Mouse (Mus musculus): Measurements from ENCODE around the gene Kcnj5.

Gene Kcnj5

DNA sequence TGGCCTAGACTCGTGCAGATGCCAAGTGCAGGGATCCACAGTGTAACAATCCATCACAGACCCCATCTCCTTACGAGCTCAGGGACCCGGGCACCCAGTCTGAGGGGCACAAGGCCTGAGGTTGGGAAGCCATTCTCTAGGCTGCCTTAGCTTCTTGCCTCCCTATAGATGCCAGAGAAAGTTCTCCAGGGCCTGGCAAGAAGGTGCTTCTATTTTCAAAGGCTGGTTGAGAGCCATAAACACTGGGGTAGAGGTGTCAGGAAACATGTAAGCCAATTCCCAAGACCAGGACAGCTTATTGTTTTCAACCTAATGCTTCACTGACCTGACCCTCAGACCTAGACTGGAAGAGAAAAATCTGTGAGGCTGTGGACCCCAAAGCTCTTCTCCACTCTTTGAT is 28.2 kb downstream of the Kcnj5 start:
- no peak for DNase-seq

DNA sequence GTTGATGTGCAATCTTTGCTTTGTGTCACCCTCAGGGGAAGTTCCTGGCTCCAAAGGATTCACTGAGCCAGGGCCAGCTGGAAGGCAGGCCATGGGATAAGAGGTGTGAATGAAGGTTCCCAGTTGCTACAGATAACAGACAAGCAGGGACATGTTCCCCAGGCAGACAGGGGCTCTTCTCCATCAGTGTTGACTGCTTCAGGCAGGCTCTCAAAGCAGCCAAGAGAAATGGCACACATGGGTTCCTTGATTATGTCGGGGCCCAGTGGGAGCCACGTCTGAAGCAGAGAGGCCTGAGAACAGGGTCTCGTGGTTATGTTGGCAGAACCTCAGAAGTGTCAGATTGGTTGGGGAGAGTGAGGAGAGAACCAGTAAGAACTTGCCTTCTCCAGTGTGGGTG is 30.1 kb downstream of the Kcnj5 start:
- no peak for DNase-seq

DNA sequence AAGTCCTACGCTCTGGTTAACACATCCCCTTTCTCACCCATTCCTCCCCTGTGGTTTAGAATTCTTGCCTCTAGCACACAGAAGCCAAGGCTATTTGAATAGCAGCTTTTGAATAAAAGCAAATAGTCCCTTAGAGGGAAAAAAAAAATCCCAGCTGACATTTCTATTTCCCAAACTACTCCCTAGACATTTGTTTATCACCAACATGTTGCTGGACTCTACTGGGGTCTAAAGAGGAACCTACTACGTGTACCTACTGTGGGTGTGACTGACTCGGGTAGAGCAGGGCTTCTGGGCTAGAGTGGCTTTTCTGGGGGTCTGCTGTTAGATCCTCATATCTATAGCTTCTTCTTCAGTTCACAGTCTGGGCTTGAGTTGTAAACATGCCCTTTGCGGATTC is 31.9 kb downstream of the Kcnj5 start:
- DNase-seq: no peak

DNA sequence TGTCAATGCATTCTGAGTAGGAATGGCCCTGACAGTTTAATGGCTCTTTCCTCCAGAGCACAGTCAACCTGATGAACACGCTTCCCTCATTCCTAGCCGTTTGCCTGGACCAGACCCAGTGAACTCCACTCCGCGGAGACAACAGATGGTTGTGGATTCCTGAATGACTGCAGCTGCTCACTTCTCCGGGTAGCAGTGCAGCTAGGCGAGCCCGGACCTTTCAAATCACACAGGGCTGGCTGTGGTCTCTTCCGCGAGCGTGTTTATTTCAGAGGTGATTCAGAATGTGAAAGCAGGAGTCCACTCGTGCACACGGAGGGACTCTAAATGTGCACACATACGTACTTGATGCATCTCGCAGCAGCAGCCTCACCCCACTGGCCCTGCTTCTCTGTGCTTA is 32.4 kb downstream of the Kcnj5 start:
- DNase-seq: no peak

DNA sequence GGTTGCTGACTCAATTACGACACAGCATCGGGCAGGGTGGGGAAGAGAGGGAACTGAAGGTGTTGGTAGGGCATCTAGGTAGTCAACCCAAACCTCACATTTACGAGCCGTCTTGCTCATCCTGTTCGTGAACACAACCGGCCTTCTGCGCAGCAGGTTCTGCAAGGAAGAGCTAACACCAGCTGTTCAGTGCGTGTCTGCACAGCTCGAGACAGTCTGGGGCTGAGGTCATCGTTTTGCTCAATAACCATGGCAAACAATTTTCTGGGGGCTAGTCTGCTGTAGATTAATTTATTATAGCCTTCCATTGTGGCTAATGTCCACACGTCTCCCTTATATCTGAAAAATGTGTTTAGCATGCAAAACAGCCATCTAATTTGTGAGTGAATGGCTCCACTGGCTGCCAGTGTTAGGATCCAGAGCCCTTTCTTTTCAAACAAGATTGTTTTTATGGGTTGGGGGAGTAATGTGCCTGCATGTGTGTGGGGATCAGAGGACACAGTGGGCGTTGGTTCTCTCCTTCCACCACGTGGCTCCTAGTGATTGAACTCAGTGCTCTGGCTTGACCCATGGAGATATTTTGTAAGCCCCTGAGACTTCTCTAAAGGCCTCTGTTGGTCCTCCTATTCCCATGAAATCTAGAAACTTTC is 41.5 kb downstream of the Kcnj5 start:
- no peak for DNase-seq

DNA sequence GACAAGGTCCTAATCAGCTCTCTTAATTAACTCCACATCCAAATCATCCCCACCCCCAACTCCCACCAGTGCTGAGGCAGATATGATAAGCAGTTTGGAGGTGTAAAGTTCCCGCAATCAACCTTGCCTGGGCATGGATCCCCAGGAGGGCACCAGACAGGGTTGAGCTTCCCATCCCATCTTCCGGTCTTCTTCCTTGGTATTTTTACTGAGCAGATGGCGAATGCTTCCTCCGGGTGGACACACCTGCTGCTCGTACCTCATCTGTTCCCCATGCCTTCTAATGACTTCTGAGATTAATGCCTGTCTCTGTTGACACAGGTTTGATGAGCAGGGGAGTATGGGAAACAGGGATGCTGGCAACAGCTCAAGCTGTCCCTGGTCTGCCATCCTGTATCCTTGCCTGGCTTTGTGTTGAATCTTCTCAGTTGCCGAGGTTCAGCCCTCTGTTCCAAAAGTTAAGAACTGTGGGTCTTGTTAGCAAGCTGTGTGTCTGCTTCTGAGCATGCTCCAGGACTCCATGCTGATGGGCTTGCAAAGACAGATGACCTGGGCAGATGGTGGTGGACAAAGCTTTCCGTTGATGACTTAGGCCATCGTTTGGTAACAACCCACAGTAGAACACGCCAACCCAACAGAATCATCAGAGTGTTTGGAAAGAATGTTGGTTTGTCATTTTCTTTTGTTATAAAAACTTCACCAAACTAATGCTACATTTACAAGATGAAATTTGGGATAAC is 48.9 kb downstream of the Kcnj5 start:
- no peak for DNase-seq

DNA sequence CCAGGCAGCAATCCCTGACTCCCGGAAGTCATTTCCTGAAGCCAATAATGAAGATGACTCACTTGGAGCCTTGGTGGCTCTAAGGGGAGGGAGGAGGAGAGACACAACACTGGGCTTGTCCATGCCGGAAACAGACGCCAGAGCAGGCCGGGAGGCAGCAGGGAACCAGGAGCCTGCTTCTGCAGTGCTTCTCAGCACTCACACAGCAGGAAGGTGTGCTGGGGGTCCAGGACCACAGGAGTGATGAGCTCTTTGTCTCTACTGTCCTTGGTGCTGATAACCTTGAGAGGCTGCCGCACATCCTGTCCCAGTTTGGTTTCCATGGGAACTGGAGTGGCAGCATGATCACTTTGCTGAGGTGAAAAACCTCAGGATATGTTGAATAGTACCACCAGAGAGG is 51.5 kb downstream of the Kcnj5 start:
- DNase-seq: no peak

DNA sequence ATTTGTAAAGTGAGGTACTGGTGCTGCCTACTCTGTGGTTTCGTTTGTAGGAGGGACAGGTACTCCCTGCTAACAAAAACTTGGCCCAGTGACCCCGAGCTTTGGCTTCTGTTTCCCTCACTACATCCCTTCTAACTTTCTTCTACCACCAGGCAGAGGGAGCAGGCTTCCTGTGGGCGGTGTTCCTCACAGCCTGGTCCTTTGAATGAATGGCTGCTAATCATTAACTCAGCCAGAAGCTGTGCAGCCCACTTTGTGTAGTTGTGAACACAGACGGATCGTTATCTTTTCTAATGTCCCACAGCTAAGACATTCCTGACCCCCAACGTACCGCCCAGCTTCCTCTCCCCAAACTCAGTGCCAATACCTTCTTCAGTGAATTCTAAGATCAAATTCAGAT is 52.5 kb downstream of the Kcnj5 start:
- DNase-seq: no peak

DNA sequence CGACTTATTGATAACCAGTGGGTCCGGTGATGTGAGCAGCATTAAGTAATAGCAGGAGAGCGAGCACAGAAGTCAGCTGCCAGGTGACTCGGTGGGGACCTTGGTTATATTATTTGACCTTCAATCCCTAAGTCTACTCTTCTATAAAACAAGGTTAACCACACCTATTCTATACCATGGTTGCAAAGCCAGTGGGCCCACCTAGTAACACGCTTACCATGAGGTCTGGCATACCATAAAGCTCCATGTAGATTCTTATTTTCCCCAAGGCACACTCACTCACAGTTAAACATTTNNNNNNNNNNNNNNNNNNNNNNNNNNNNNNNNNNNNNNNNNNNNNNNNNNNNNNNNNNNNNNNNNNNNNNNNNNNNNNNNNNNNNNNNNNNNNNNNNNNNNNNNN is 60.6 kb downstream of the Kcnj5 start:
- no peak for DNase-seq

DNA sequence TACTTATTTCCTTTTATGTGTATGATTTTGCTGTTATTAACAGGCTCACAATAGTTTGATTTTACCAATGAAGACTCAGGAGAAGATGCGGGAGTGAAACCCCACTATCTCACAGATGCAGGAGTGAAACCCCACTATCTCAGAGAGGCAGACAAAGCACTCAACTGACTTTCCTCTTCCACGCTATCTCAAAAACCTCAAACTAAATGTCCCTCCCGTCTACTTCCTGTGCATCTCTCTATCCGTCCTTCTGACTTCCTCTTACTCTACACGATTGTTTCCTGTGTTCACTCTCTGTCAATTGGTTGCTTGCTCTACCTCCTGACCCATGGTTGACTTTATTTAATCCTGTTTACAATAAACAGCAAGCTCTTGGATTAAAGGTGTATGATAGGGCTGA is 63.7 kb downstream of the Kcnj5 start:
- no peak for DNase-seq

DNA sequence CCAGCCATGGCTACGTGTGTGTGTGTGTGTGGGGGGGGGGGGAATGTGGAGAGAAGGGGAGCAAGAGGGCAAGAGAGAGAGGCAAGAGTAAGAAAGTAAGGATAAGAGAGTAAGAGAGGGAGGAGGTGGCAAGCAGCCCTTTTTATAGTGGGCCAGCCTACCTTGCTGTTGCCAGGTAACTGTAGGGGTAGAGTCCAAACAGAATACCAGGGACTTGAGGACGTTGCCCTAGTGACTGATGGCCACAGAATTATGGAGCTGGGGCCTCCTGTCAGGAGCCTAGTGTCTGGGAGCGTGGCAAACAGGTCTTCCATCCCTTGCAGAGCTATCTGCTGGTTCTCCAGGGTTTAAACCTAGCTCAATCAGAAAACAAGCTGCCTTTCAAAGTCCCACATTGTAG is 64.4 kb downstream of the Kcnj5 start:
- no peak for DNase-seq

DNA sequence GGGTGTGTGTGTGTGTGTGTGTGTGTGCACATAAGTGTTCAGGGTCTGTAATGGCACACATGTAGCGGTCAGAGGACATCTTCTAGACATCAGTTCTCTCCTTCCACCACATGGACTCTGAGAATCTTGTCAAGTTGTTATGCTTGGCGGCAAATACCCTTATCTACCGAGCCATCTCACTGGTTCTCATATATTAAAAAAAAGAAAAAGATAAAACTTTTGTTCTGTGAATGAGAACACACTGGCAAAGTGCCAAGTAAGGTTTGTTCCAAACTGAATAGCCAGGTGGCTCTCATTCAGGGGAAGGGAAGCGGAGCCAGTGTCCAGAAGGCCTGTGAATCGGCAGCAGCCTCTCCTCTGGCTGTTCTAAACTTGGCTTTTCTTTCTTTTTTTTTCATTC is 66.1 kb downstream of the Kcnj5 start:
- DNase-seq: no peak

DNA sequence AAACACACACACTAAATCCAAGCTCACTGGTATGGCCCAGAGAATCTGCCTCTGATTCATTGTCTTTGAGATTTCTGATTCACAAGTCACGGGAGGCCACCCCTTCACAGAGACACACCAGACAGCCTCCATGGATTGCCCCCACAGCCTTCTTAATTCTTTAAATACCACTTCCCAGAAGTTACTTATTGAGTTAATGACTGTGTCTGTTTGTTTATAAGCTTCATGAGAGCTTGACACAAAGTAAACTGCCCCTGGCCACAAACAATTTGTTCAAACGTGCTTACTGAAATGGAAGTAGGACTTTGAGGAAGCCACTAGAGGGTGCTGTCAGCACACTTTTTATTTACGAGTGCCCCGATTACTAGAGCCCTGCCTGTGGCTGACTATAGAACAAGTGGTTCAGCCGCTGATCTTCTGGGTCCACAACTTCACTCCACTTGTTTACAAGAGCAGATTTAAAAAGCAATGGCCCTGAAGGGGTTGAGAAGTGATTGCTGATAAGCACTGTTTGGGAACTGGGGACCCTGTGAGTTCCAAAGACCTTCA is 72.2 kb downstream of the Kcnj5 start:
- peak; percentile 27 to 40 for DNase-seq

Data from thymus, postnatal 36 days (tissue).